Mouse (Mus musculus) telencephalon, adult 2 months (tissue): ENCODE results near the gene Ltv1.
A peak's percentile ranks its signal among the peaks of the same experiment; 100 is the strongest.

Experiments
- DNase-seq: peaks from one replicate; pipeline ENCODE4 v3.0.0-alpha.2; 2011; ENCODE audit warnings: low read depth, low spot score

Ltv1 gene

GRCm38 (mm10) chr10:13133850-13134249 is 59.1 kb downstream of the Ltv1 start:
- peak; percentile 21 for DNase-seq
